Mouse (Mus musculus): ENCODE results near the gene ccdc198. TPM values are rescaled to one million over a fixed set of nuclear protein-coding genes. Genes with fewer than 3 reads are reported as not detected.
"Not testable (repeated sequence)": the region's sequence is repeated elsewhere in the genome, so short reads cannot be mapped to it uniquely, and the experiment has no call there.

ccdc198 gene
- total RNA-seq (2014; rRNA removed): not detected in 2 replicates
- 0.18 and 0.19 TPM in 2 replicates for polyA plus RNA-seq (2015; fragmentation: Nextera tagmentation; extraction: Ambion mirVana)

GRCm38 (mm10) chr14:49245126-49245714, at the start of gene ccdc198:
TSS of gene ccdc198 (minus strand) at chr14:49245474.
- 63% methylated on average over 5 of the region's 5 CpGs for WGBS
- ATAC-seq: no peak

DNA sequence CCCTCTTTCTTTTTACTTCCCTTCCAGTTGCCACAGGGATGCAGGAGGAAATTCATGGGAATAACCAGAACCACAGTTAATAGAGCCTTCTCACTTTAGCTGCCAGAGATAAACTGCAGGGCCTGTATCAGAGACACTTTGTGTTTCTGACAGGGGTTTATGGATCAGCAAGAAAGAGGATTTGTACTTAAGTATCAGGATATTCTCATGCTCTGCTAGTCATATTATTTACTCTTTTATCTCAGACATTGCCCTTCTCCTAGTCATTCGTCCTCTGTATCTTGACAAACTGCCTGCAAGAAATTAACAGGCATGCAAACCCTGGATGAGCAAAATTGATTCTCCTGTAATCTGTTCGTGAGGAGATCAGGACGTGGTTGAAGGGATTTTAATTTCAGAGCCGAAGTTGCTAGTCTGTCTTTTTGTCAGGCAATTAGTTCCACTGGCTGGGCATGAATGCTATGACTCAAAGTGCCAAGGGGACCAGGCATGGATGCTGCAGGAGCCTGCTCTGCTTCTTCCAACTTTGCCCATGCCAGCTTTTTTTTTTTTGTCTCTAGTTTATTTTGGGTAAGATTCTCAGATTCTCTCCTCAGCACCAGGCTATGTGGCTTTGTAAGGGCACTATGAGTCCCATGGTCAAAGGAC, 48.7 kb upstream of the ccdc198 start:
- Histone ChIP-seq H3K4me3 (ENCODE audit: low read length) (no peak overlapping the region), H3K9ac (replicated peaks; ENCODE audit: low read length) (no peak overlapping the region), H3K9me3 (ENCODE audit: low read length) (no peaks in the 10 kb centered on the region), H3K36me3 (ENCODE audit: insufficient read depth, low read length) (no peaks in the 10 kb centered on the region), H3K4me2 (ENCODE audit: low read depth, low read length) (no peak overlapping the region), H3K27ac (0 out of 2 replicates have a peak overlapping the region, but pooled peaks have one; percentile 27), H3K4me1 (ENCODE audit: insufficient read depth, low read length) (0 out of 2 replicates have a peak, but pooled peaks cover 3% of the 10 kb centered on the region), H3K27me3 (ENCODE audit: insufficient read depth, low read length) (no peaks in the 10 kb centered on the region)
- WGBS: 11% methylated on average over 4 of the region's 4 CpGs
- DNase-seq (ENCODE audit: low spot score): peak; percentile 71
- no peak for TF ChIP-seq CTCF (IDR thresholded peaks at IDR 0.05; ENCODE audit: low read depth)
- ATAC-seq: peak; percentile 89

More at GRCm38 (mm10) chr14:49245126-49245714, at the start of gene ccdc198:
- no peaks in the 10 kb centered on the region for H3K4me1 ChIP-seq (ENCODE audit: insufficient read depth, low read length)
- no peaks in the 10 kb centered on the region for H3K27me3 ChIP-seq (ENCODE audit: insufficient read depth, low read length)
- H3K9ac ChIP-seq (replicated peaks; ENCODE audit: low read length): no peak within 1 kb of the TSS
- H3K9me3 ChIP-seq (ENCODE audit: low read length): no peaks in the 10 kb centered on the region
- H3K36me3 ChIP-seq (ENCODE audit: insufficient read depth, low read length): no peaks in the 10 kb centered on the region
- no peak for TF ChIP-seq CTCF (IDR thresholded peaks at IDR 0.05; ENCODE audit: low read depth)
- DNase-seq (ENCODE audit: low spot score): no peak
- no peak within 1 kb of the TSS for H3K4me3 ChIP-seq (ENCODE audit: low read length)
- no peak within 1 kb of the TSS for H3K4me2 ChIP-seq (ENCODE audit: low read depth, low read length)
- H3K27ac ChIP-seq: no peak within 1 kb of the TSS

- Histone ChIP-seq H3K4me3 (ENCODE audit: low read length) (no peak overlapping the region), H3K27me3 (ENCODE audit: insufficient read depth, low read length) (no peaks in the 10 kb centered on the region), H3K27ac (no peak overlapping the region), H3K36me3 (ENCODE audit: insufficient read depth, low read length) (no peaks in the 10 kb centered on the region), H3K9me3 (ENCODE audit: low read length) (no peaks in the 10 kb centered on the region), H3K4me1 (ENCODE audit: insufficient read depth, low read length) (0 out of 2 replicates have a peak, but pooled peaks cover 3% of the 10 kb centered on the region), H3K4me2 (ENCODE audit: low read depth, low read length) (no peak overlapping the region), H3K9ac (replicated peaks; ENCODE audit: low read length) (no peak overlapping the region)
- no peak for DNase-seq (ENCODE audit: low spot score)
- ATAC-seq: no peak
- no peak for TF ChIP-seq CTCF (IDR thresholded peaks at IDR 0.05; ENCODE audit: low read depth)
- WGBS: 91% methylated on average over 3 of the region's 3 CpGs
These were observed 44.9 kb upstream of the ccdc198 start for GRCm38 (mm10) chr14:49290029-49290745.

DNA sequence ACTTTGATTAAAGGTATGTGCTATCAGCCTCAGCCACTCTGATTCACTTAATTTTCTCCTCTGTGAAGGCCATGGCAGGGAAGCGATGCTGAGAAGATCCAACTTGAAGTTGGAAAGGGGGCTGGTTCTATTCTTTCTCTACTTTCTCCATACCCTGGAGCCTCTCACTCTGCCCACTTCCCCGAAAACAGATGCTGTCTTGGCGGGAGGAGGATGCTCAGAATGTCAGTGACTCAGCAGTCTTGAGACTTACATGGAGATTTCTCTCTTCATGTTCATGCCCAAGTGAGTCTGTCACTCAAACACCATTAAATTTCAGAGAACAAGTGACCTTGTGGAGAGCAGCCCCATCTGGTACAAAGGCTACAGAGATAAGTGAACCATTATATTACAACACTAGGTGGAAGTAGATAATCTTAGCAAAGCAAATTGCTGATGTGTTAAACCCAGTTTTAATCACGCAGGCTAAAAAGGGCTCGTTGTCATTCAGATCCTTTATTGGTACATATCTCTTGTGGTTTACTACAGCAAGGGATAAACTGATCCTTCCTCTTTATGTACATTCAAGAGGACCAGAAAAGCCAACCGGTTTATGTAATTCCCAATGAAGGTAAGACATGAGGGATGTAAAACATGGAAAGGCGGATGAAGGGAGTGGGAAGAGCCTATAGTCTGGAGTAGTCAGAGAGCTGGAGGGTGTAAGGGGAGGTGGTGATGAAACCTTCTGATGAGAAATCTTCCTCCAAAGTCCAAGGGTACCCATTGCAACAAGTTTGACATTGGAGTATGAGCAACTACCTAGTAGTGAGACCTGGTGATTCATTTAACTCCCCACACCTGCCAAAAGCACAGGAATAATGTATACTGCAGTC, 38.7 kb upstream of the ccdc198 start:
- H3K4me3 ChIP-seq (ENCODE audit: low read length): no peak overlapping the region
- H3K4me2 ChIP-seq (ENCODE audit: low read depth, low read length): no peak overlapping the region

GRCm38 (mm10) chr14:49278880-49279279, 33.6 kb upstream of the ccdc198 start:
- WGBS: 79% methylated on average over 6 of the region's 6 CpGs
- TF ChIP-seq CTCF (IDR thresholded peaks at IDR 0.05; ENCODE audit: low read depth): no peak
- no peak for DNase-seq (ENCODE audit: low spot score)
- Histone ChIP-seq H3K9ac (replicated peaks; ENCODE audit: low read length) (no peak overlapping the region), H3K36me3 (ENCODE audit: insufficient read depth, low read length) (no peaks in the 10 kb centered on the region), H3K4me1 (ENCODE audit: insufficient read depth, low read length) (no peaks in the 10 kb centered on the region), H3K27ac (no peak overlapping the region), H3K9me3 (ENCODE audit: low read length) (no peaks in the 10 kb centered on the region), H3K27me3 (ENCODE audit: insufficient read depth, low read length) (no peaks in the 10 kb centered on the region), H3K4me3 (ENCODE audit: low read length) (no peak overlapping the region), H3K4me2 (ENCODE audit: low read depth, low read length) (no peak overlapping the region)
- no peak for ATAC-seq

More for the DNA sequence above, 38.7 kb upstream of the ccdc198 start:
- no peak for ATAC-seq
- Histone ChIP-seq H3K36me3 (ENCODE audit: insufficient read depth, low read length) (no peaks in the 10 kb centered on the region), H3K9ac (replicated peaks; ENCODE audit: low read length) (no peak overlapping the region), H3K27ac (no peak overlapping the region), H3K4me1 (ENCODE audit: insufficient read depth, low read length) (no peaks in the 10 kb centered on the region), H3K9me3 (ENCODE audit: low read length) (no peaks in the 10 kb centered on the region), H3K27me3 (ENCODE audit: insufficient read depth, low read length) (no peaks in the 10 kb centered on the region)
- no peak for DNase-seq (ENCODE audit: low spot score)
- no peak for TF ChIP-seq CTCF (IDR thresholded peaks at IDR 0.05; ENCODE audit: low read depth)
- WGBS: 85% methylated on average over 7 of the region's 7 CpGs

DNA sequence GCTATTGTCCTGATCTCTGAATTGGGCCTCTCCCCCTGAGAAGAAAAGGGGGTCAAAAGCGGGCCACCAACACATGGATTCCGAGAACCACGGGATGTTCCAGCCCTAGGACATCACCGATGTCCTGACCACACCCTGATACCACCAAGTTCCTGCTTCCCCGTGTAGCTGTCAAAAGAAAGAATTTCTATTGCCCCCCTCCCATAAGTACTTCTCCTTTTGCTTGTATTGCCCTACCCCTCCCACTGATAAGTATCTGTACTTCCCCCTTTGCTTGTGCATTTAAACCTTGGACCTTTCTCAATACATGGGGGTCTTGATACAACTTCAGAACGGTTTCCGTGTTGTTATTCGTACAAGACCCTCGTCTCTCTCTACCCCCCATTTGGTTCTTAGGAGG, 33.2 kb upstream of the ccdc198 start:
- not testable (repeated sequence) for H3K27ac ChIP-seq

More for the DNA sequence above, 33.2 kb upstream of the ccdc198 start:
- 94% methylated on average over 6 of the region's 9 CpGs for WGBS
- not testable (repeated sequence) for H3K4me3 ChIP-seq (ENCODE audit: low read length); H3K27me3 ChIP-seq (ENCODE audit: insufficient read depth, low read length); H3K4me2 ChIP-seq (ENCODE audit: low read depth, low read length); H3K36me3 ChIP-seq (ENCODE audit: insufficient read depth, low read length); H3K9ac ChIP-seq (replicated peaks; ENCODE audit: low read length); H3K4me1 ChIP-seq (ENCODE audit: insufficient read depth, low read length); ATAC-seq; H3K9me3 ChIP-seq (ENCODE audit: low read length); DNase-seq (ENCODE audit: low spot score)

Measured in hindbrain, postnatal 0 days (tissue).